Mouse (Mus musculus) stomach, embryonic 14.5 days (tissue): ENCODE measurements around the gene Usp43. TPM values are rescaled to one million over a fixed set of nuclear protein-coding genes. Genes with fewer than 3 reads are reported as not detected.

Experiments
- ATAC-seq: fragments of 200-750 bp; cut with Nextera tagmentation; 2 replicates; pipeline ENCODE4 v1.8.0; 2017; ENCODE audit warnings: low read depth, moderate TSS enrichment; ENCODE audit not compliant: insufficient number of reproducible peaks, insufficient read depth, low FRiP score
- H3K27ac ChIP-seq: fragments of 300-500 bp; sonication (generic); 2 replicates; pipeline ENCODE4 v1.5.1; 2014; ENCODE audit warnings: mild to moderate bottlenecking, low read length, moderate library complexity, mixed read lengths
- H3K27me3 ChIP-seq: fragments of 300-500 bp; sonication (generic); 2 replicates; pipeline ENCODE4 v1.6.1; 2014; ENCODE audit warnings: low read length, control low read depth, mixed read lengths; ENCODE audit not compliant: control insufficient read depth, insufficient read depth
- H3K36me3 ChIP-seq: fragments of 300-500 bp; sonication (generic); 2 replicates; pipeline ENCODE4 v1.6.1; 2014; ENCODE audit warnings: mild to moderate bottlenecking, control low read depth, low read length, moderate library complexity, mixed read lengths; ENCODE audit not compliant: control insufficient read depth, insufficient read depth
- H3K4me1 ChIP-seq: fragments of 300-500 bp; sonication (generic); 2 replicates; pipeline ENCODE4 v1.6.1; 2014; ENCODE audit warnings: low read length, control low read depth, mixed read lengths; ENCODE audit not compliant: control insufficient read depth, insufficient read depth
- H3K4me2 ChIP-seq: fragments of 300-500 bp; sonication (generic); replicated peaks from 2 replicates; pipeline ENCODE4 v1.6.1; 2014; ENCODE audit warnings: low read depth, low read length, control low read depth
- H3K4me3 ChIP-seq: fragments of 300-500 bp; sonication (generic); 2 replicates; pipeline ENCODE4 v1.5.1; 2014; ENCODE audit warnings: low read depth, low read length, control low read depth
- H3K9ac ChIP-seq: fragments of 300-500 bp; sonication (generic); replicated peaks from 2 replicates; pipeline ENCODE4 v1.6.1; 2014; ENCODE audit warnings: low read depth, mild to moderate bottlenecking, control low read depth, low read length, moderate library complexity, mixed read lengths
- H3K9me3 ChIP-seq: fragments of 300-500 bp; sonication (generic); 2 replicates; pipeline ENCODE4 v1.6.1; 2016; ENCODE audit warnings: low read depth, low read length, control low read depth; ENCODE audit not compliant: control insufficient read depth
- WGBS: fragments of 180-500 bp; shearing (Covaris S2); extraction: QIAGEN DNeasy Blood & Tissue Kit; methylation state at CpG from one replicate; pipeline ENCODE4 v1.1.7; 2014; 5-methylcytosine and 5-hydroxymethylcytosine counted together
- polyA plus RNA-seq: library from polyadenylated mRNA; unstranded; fragments of >200 nt; fragmentation: Nextera tagmentation; extraction: Ambion mirVana; gene quantifications from 2 replicates; pipeline ENCODE4 v1.2.1, GENCODE M21; 2014

Gene Usp43
- polyA plus RNA-seq, 1 experiment from 2014 or later = 3.9 TPM

GRCm38 (mm10) chr11:67845193-67845592 is 76.8 kb downstream of the Usp43 start:
- ATAC-seq = no peak
- WGBS = 81% methylated on average over 4 of the region's 4 CpGs
- Histone ChIP-seq H3K36me3 (no peaks in the 10 kb centered on the region), H3K4me3 (no peak overlapping the region), H3K9me3 (no peaks in the 10 kb centered on the region), H3K27ac (no peak overlapping the region), H3K4me1 (no peaks in the 10 kb centered on the region), H3K4me2 (no peak overlapping the region), H3K9ac (no peak overlapping the region), H3K27me3 (no peaks in the 10 kb centered on the region)

GRCm38 (mm10) chr11:67839810-67840209 is 82.1 kb downstream of the Usp43 start:
- 88% methylated on average over 1 of the region's 1 CpGs for WGBS
- ATAC-seq = no peak
- Histone ChIP-seq H3K27me3 (no peaks in the 10 kb centered on the region), H3K4me2 (no peak overlapping the region), H3K9me3 (no peaks in the 10 kb centered on the region), H3K36me3 (no peaks in the 10 kb centered on the region), H3K4me1 (no peaks in the 10 kb centered on the region), H3K27ac (no peak overlapping the region), H3K9ac (no peak overlapping the region), H3K4me3 (no peak overlapping the region)

- H3K4me2 ChIP-seq = no peak overlapping the region
- H3K27ac ChIP-seq = no peak overlapping the region
- WGBS = 83% methylated on average over 10 of the region's 10 CpGs
- H3K9me3 ChIP-seq = no peaks in the 10 kb centered on the region
- no peaks in the 10 kb centered on the region for H3K36me3 ChIP-seq
- H3K27me3 ChIP-seq = no peaks in the 10 kb centered on the region
- H3K4me3 ChIP-seq = no peak overlapping the region
- no peak overlapping the region for H3K9ac ChIP-seq
- no peaks in the 10 kb centered on the region for H3K4me1 ChIP-seq
- no peak for ATAC-seq
Measured at GRCm38 (mm10) chr11:67835408-67836078, 86.4 kb downstream of the Usp43 start.

- WGBS = 64% methylated on average over 5 of the region's 5 CpGs
Measured at GRCm38 (mm10) chr11:67831820-67832219, 90.1 kb downstream of the Usp43 start.

GRCm38 (mm10) chr11:67829530-67829929 is 92.4 kb downstream of the Usp43 start:
- no peak overlapping the region for H3K9ac ChIP-seq
- H3K4me1 ChIP-seq = no peaks in the 10 kb centered on the region
- no peak overlapping the region for H3K4me3 ChIP-seq
- ATAC-seq = no peak
- H3K9me3 ChIP-seq = no peaks in the 10 kb centered on the region
- WGBS = 72% methylated on average over 6 of the region's 6 CpGs
- H3K27me3 ChIP-seq = no peaks in the 10 kb centered on the region
- H3K27ac ChIP-seq = no peak overlapping the region
- no peaks in the 10 kb centered on the region for H3K36me3 ChIP-seq
- no peak overlapping the region for H3K4me2 ChIP-seq

More at GRCm38 (mm10) chr11:67831820-67832219, 90.1 kb downstream of the Usp43 start:
- Histone ChIP-seq H3K27ac (no peak overlapping the region), H3K36me3 (no peaks in the 10 kb centered on the region), H3K4me1 (no peaks in the 10 kb centered on the region), H3K27me3 (no peaks in the 10 kb centered on the region), H3K4me3 (no peak overlapping the region), H3K9me3 (no peaks in the 10 kb centered on the region), H3K9ac (no peak overlapping the region), H3K4me2 (no peak overlapping the region)
- ATAC-seq = no peak

GRCm38 (mm10) chr11:67828360-67829059 is 93.4 kb downstream of the Usp43 start:
- Histone ChIP-seq H3K27ac (no peak overlapping the region), H3K9me3 (no peaks in the 10 kb centered on the region), H3K36me3 (no peaks in the 10 kb centered on the region), H3K9ac (no peak overlapping the region), H3K4me1 (no peaks in the 10 kb centered on the region), H3K27me3 (no peaks in the 10 kb centered on the region), H3K4me3 (no peak overlapping the region), H3K4me2 (no peak overlapping the region; the same call in 1 of the 2 replicates)
- WGBS = 24% methylated on average over 12 of the region's 12 CpGs
- no peak for ATAC-seq

GRCm38 (mm10) chr11:67821560-67821959 is 100.4 kb downstream of the Usp43 start:
- H3K9ac ChIP-seq = no peak overlapping the region
- ATAC-seq = no peak
- no peak overlapping the region for H3K27ac ChIP-seq
- H3K27me3 ChIP-seq = no peaks in the 10 kb centered on the region
- H3K4me2 ChIP-seq = no peak overlapping the region
- H3K4me1 ChIP-seq = no peaks in the 10 kb centered on the region
- no peak overlapping the region for H3K4me3 ChIP-seq
- H3K36me3 ChIP-seq = no peaks in the 10 kb centered on the region
- H3K9me3 ChIP-seq = no peaks in the 10 kb centered on the region
- 87% methylated on average over 6 of the region's 6 CpGs for WGBS

GRCm38 (mm10) chr11:67820221-67820620 is 101.7 kb downstream of the Usp43 start:
- 31% methylated on average over 4 of the region's 4 CpGs for WGBS

More at GRCm38 (mm10) chr11:67820221-67820620, 101.7 kb downstream of the Usp43 start:
- H3K4me3 ChIP-seq = no peak overlapping the region
- H3K36me3 ChIP-seq = no peaks in the 10 kb centered on the region
- H3K9ac ChIP-seq = no peak overlapping the region
- H3K27ac ChIP-seq = no peak overlapping the region
- H3K4me1 ChIP-seq = no peaks in the 10 kb centered on the region
- no peaks in the 10 kb centered on the region for H3K9me3 ChIP-seq
- H3K4me2 ChIP-seq = no peak overlapping the region
- no peak for ATAC-seq
- no peaks in the 10 kb centered on the region for H3K27me3 ChIP-seq
